Mouse (Mus musculus) heart, postnatal 0 days (tissue): ENCODE measurements around the gene Fam166b.

Experiments
- CTCF ChIP-seq: IDR thresholded peaks from 2 replicates; pipeline ENCODE4 v1.5.1; 2016; ENCODE audit warnings: antibody characterized with exemption, control low read depth, low read depth
- EP300 ChIP-seq: IDR thresholded peaks from 2 replicates; pipeline ENCODE4 v1.6.1; 2016; ENCODE audit warnings: antibody characterized with exemption, low read depth

DNA sequence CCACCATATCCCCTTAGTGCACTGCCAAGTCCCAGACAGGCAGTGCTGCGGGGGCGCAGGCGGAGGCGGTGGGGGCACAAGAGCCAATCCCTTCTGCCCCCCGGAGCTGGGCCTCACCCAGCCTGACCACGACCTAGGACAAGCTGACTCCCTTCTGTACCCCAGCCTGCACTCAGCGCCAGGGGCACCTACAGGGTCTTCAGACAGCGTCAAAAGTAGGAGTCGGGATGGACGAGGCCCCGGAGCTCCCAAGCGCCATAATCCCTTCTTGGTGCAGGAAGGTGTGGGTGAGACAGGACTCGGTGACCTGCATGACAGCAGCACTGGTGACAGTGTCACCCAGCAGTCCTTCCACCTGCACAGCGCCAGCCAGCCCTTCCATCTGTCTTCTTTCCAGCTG lies 14.2 kb downstream of the Fam166b start:
- no peak for TF ChIP-seq CTCF
- TF ChIP-seq EP300 = no peak
